Mouse (Mus musculus): ENCODE results near the gene Fscn3. TPM values are rescaled to one million over a fixed set of nuclear protein-coding genes. Genes with fewer than 3 reads are reported as not detected.

The Fscn3 gene
- polyA plus RNA-seq (2016; fragmentation: Nextera tagmentation; extraction: Ambion mirVana): not detected in 2 replicates

- H3K4me3 ChIP-seq: no peak within 1 kb of the TSS
- no peak within 1 kb of the TSS for H3K4me2 ChIP-seq (replicated peaks)
- no peaks in the 10 kb centered on the region for H3K9me3 ChIP-seq (replicated peaks)
- no peak within 1 kb of the TSS for H3K9ac ChIP-seq
- ATAC-seq (ENCODE audit: low FRiP score): no peak
- peaks cover 20% of the 10 kb centered on the region for H3K36me3 ChIP-seq
- 80% methylated on average over 3 of the region's 3 CpGs for WGBS
- peaks cover 17% of the 10 kb centered on the region for H3K4me1 ChIP-seq
- no peaks in the 10 kb centered on the region for H3K27me3 ChIP-seq
- no peak within 1 kb of the TSS for H3K27ac ChIP-seq
Observed at GRCm38 (mm10) chr6:28427096-28427839, at the start of gene Fscn3. Gene Fscn3 (plus strand): TSS chr6:28427789.

GRCm38 (mm10) chr6:28381983-28382382 lies 45.6 kb upstream of the Fscn3 start:
- Histone ChIP-seq H3K27ac (no peak overlapping the region), H3K4me1 (no peaks in the 10 kb centered on the region), H3K9ac (no peak overlapping the region), H3K4me2 (replicated peaks) (no peak overlapping the region), H3K27me3 (no peaks in the 10 kb centered on the region), H3K4me3 (no peak overlapping the region), H3K9me3 (replicated peaks) (no peaks in the 10 kb centered on the region), H3K36me3 (no peaks in the 10 kb centered on the region)
- ATAC-seq (ENCODE audit: low FRiP score): no peak
- WGBS: 67% methylated on average over 4 of the region's 4 CpGs

GRCm38 (mm10) chr6:28385169-28385568 lies 42.4 kb upstream of the Fscn3 start:
- 89% methylated on average over 3 of the region's 3 CpGs for WGBS
- no peaks in the 10 kb centered on the region for H3K4me1 ChIP-seq
- H3K9me3 ChIP-seq (replicated peaks): no peaks in the 10 kb centered on the region
- H3K4me3 ChIP-seq: no peak overlapping the region
- H3K27me3 ChIP-seq: no peaks in the 10 kb centered on the region
- H3K4me2 ChIP-seq (replicated peaks): no peak overlapping the region
- no peaks in the 10 kb centered on the region for H3K36me3 ChIP-seq
- ATAC-seq (ENCODE audit: low FRiP score): no peak
- no peak overlapping the region for H3K9ac ChIP-seq
- H3K27ac ChIP-seq: no peak overlapping the region

GRCm38 (mm10) chr6:28389038-28389437 lies 38.6 kb upstream of the Fscn3 start:
- Histone ChIP-seq H3K9ac (no peak overlapping the region), H3K36me3 (no peaks in the 10 kb centered on the region), H3K4me2 (replicated peaks) (no peak overlapping the region), H3K4me3 (no peak overlapping the region), H3K27ac (no peak overlapping the region), H3K27me3 (no peaks in the 10 kb centered on the region), H3K9me3 (replicated peaks) (no peaks in the 10 kb centered on the region), H3K4me1 (no peaks in the 10 kb centered on the region)
- WGBS: 96% methylated on average over 3 of the region's 3 CpGs
- no peak for ATAC-seq (ENCODE audit: low FRiP score)

- Histone ChIP-seq H3K4me2 (replicated peaks) (peak overlapping the region; percentile 85), H3K27me3 (peaks cover 16% of the 10 kb centered on the region), H3K9me3 (replicated peaks) (peaks cover 5% of the 10 kb centered on the region; the same call in 1 of the 2 replicates), H3K4me1 (peaks cover 3% of the 10 kb centered on the region; the same call in 1 of the 2 replicates), H3K36me3 (no peaks in the 10 kb centered on the region), H3K27ac (no peak overlapping the region), H3K4me3 (peak overlapping the region; percentile 48), H3K9ac (no peak overlapping the region; the same call in 1 of the 2 replicates)
- no peak for ATAC-seq (ENCODE audit: low FRiP score)
- 21% methylated on average over 15 of the region's 15 CpGs for WGBS
Observed at GRCm38 (mm10) chr6:28396051-28396852, 31.3 kb upstream of the Fscn3 start.

- Histone ChIP-seq H3K4me1 (peaks cover 3% of the 10 kb centered on the region; the same call in 1 of the 2 replicates), H3K4me3 (peak overlapping the region; percentile 48), H3K36me3 (no peaks in the 10 kb centered on the region), H3K27ac (no peak overlapping the region), H3K9me3 (replicated peaks) (peaks cover 5% of the 10 kb centered on the region; the same call in 1 of the 2 replicates), H3K9ac (peak overlapping the region; percentile 61), H3K4me2 (replicated peaks) (peak overlapping the region; percentile 85), H3K27me3 (peaks cover 16% of the 10 kb centered on the region)
- WGBS: under 1% methylated on average over 19 of the region's 19 CpGs
- no peak for ATAC-seq (ENCODE audit: low FRiP score)
Observed at GRCm38 (mm10) chr6:28396853-28397457, 30.6 kb upstream of the Fscn3 start.

GRCm38 (mm10) chr6:28397681-28398203 lies 29.8 kb upstream of the Fscn3 start, which contains the start of gene Zfp800:
Gene Zfp800 (minus strand): TSS chr6:28398005.
- H3K4me1 ChIP-seq: peaks cover 3% of the 10 kb centered on the region; the same call in 1 of the 2 replicates
- peak within 1 kb of the TSS; percentile 48 for H3K4me3 ChIP-seq
- peak; percentile 69 for ATAC-seq (ENCODE audit: low FRiP score)
- peaks cover 5% of the 10 kb centered on the region; the same call in 1 of the 2 replicates for H3K9me3 ChIP-seq (replicated peaks)
- H3K27me3 ChIP-seq: peaks cover 16% of the 10 kb centered on the region
- H3K36me3 ChIP-seq: no peaks in the 10 kb centered on the region
- H3K27ac ChIP-seq: 0 out of 2 replicates have a peak within 1 kb of the TSS, but pooled peaks have one; percentile 30
- peak within 1 kb of the TSS; percentile 61 for H3K9ac ChIP-seq
- under 1% methylated on average over 33 of the region's 33 CpGs for WGBS
- H3K4me2 ChIP-seq (replicated peaks): peak within 1 kb of the TSS; percentile 85

GRCm38 (mm10) chr6:28398726-28399125 lies 28.9 kb upstream of the Fscn3 start:
- H3K4me3 ChIP-seq: no peak overlapping the region
- WGBS: 88% methylated on average over 3 of the region's 3 CpGs
- H3K4me1 ChIP-seq: peaks cover 3% of the 10 kb centered on the region; the same call in 1 of the 2 replicates
- H3K27ac ChIP-seq: no peak overlapping the region
- no peak for ATAC-seq (ENCODE audit: low FRiP score)
- peaks cover 16% of the 10 kb centered on the region for H3K27me3 ChIP-seq
- no peak overlapping the region for H3K4me2 ChIP-seq (replicated peaks)
- H3K9ac ChIP-seq: no peak overlapping the region
- peaks cover 5% of the 10 kb centered on the region; the same call in 1 of the 2 replicates for H3K9me3 ChIP-seq (replicated peaks)
- no peaks in the 10 kb centered on the region for H3K36me3 ChIP-seq

- H3K4me3 ChIP-seq: no peak overlapping the region
- H3K4me1 ChIP-seq: peaks cover 3% of the 10 kb centered on the region; the same call in 1 of the 2 replicates
- no peaks in the 10 kb centered on the region for H3K36me3 ChIP-seq
- no peak overlapping the region for H3K27ac ChIP-seq
- 92% methylated on average over 4 of the region's 4 CpGs for WGBS
- peaks cover 16% of the 10 kb centered on the region for H3K27me3 ChIP-seq
- no peak overlapping the region for H3K4me2 ChIP-seq (replicated peaks)
- H3K9ac ChIP-seq: no peak overlapping the region
- peaks cover 5% of the 10 kb centered on the region; the same call in 1 of the 2 replicates for H3K9me3 ChIP-seq (replicated peaks)
- ATAC-seq (ENCODE audit: low FRiP score): no peak
Observed at GRCm38 (mm10) chr6:28399791-28400190, 27.8 kb upstream of the Fscn3 start.

GRCm38 (mm10) chr6:28410053-28410452 lies 17.5 kb upstream of the Fscn3 start:
- no peak overlapping the region for H3K27ac ChIP-seq

GRCm38 (mm10) chr6:28411236-28411635 lies 16.4 kb upstream of the Fscn3 start:
- Histone ChIP-seq H3K4me2 (replicated peaks) (no peak overlapping the region), H3K27me3 (no peaks in the 10 kb centered on the region), H3K4me3 (no peak overlapping the region), H3K27ac (no peak overlapping the region), H3K36me3 (peaks cover 23% of the 10 kb centered on the region), H3K4me1 (no peaks in the 10 kb centered on the region), H3K9me3 (replicated peaks) (no peaks in the 10 kb centered on the region), H3K9ac (no peak overlapping the region)
- 84% methylated on average over 2 of the region's 2 CpGs for WGBS
- no peak for ATAC-seq (ENCODE audit: low FRiP score)

More at GRCm38 (mm10) chr6:28410053-28410452, 17.5 kb upstream of the Fscn3 start:
- WGBS: 87% methylated on average over 9 of the region's 9 CpGs
- H3K9ac ChIP-seq: no peak overlapping the region
- ATAC-seq (ENCODE audit: low FRiP score): no peak
- no peaks in the 10 kb centered on the region for H3K27me3 ChIP-seq
- H3K4me3 ChIP-seq: no peak overlapping the region
- no peaks in the 10 kb centered on the region for H3K4me1 ChIP-seq
- H3K4me2 ChIP-seq (replicated peaks): no peak overlapping the region
- no peaks in the 10 kb centered on the region for H3K9me3 ChIP-seq (replicated peaks)
- H3K36me3 ChIP-seq: peaks cover 11% of the 10 kb centered on the region; the same call in 1 of the 2 replicates

Data from hindbrain, embryonic 12.5 days (tissue).